Mouse (Mus musculus) layer of hippocampus, adult 2 months (tissue): Measurements from ENCODE around the gene Stard13. TPM values are rescaled to one million over a fixed set of nuclear protein-coding genes. Genes with fewer than 3 reads are reported as not detected.
A peak's percentile ranks its signal among the peaks of the same experiment; 100 is the strongest.

ENCODE experiments used
- DNase-seq, 2 experiments: peaks; one replicate each; pipeline ENCODE4 v3.0.0; 2022; ENCODE audit warnings: low spot score in 2 of 2
- H3K27ac ChIP-seq: fragments of 200-600 bp; 2 replicates; pipeline ENCODE4 v1.8.1; 2022
- H3K4me3 ChIP-seq: fragments of 200-600 bp; 2 replicates; pipeline ENCODE4 v1.8.1; 2022; ENCODE audit warnings: mild to moderate bottlenecking
- CTCF ChIP-seq: fragments of 200-600 bp; conservative IDR thresholded peaks from 2 replicates; pipeline ENCODE4 v1.8.1; 2022; ENCODE audit warnings: antibody characterized with exemption, mild to moderate bottlenecking, moderate library complexity
- total RNA-seq, 2 experiments: library from RNA; stranded (reverse); gene quantifications; 2 replicates each; pipeline ENCODE4 v1.2.3; 2021

Stard13 gene
- total RNA-seq, 2 experiments from 2014 or later, result 18.1 to 24.8 TPM

- no peak for TF ChIP-seq CTCF
- H3K27ac ChIP-seq, result peak overlapping the region; percentile 29; the same call in 1 of the 2 replicates
- no peak for DNase-seq
- no peak overlapping the region for H3K4me3 ChIP-seq
Measured at GRCm38 (mm10) chr5:151247115-151247875, 13.7 kb upstream of the Stard13 start.

GRCm38 (mm10) chr5:151246287-151246686 lies 12.7 kb upstream of the Stard13 start:
- no peak for DNase-seq
- Histone ChIP-seq H3K4me3 (no peak overlapping the region), H3K27ac (no peak overlapping the region)
- no peak for TF ChIP-seq CTCF

- no peak for TF ChIP-seq CTCF
- no peak for DNase-seq
- no peak overlapping the region for H3K4me3 ChIP-seq
Measured at GRCm38 (mm10) chr5:151245571-151245970, 11.9 kb upstream of the Stard13 start.

DNA sequence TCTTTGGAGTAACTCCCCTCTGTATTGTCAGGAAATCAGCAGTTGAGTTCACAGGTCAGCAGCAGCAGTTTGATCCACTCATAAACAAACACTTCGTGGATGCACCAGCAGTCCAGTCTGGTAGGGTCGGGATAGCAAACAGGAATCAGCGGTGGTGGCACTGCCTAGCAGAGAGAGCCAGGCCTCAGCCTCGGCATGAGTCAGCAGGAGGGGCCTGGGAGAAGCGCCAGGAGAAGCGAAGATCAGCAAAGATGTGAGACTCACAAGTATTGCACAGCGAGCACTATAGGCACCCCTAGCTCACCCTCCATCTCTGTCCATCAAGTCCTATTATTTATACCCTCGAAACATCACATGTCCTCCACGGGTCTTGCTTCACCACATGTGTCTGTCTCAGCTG lies 5.1 kb upstream of the Stard13 start:
- Histone ChIP-seq H3K27ac (no peak overlapping the region), H3K4me3 (no peak overlapping the region)
- TF ChIP-seq CTCF, result no peak
- DNase-seq, result no peak

More at GRCm38 (mm10) chr5:151245571-151245970, 11.9 kb upstream of the Stard13 start:
- H3K27ac ChIP-seq, result no peak overlapping the region

DNA sequence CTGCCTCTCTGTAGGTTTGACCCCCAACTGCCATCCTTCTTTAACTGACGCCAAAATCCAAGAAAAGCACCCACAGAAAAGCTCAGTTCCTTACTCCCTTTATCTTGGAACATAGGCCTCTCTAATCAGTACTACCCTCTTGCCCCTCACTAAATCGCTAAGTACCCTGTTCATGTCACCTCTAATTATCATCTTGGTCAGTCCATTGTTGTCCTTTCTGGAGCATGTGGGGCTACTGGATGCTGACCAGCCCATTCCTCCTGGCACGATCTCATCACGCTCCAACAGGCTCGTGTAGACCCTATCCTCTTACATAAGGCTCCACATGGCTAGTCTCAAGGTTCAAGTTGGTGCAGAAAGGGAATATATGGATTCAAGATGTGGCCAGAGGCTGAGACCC lies 2.8 kb upstream of the Stard13 start:
- Histone ChIP-seq H3K4me3 (no peak overlapping the region), H3K27ac (no peak overlapping the region)
- no peak for TF ChIP-seq CTCF
- DNase-seq, result no peak

DNA sequence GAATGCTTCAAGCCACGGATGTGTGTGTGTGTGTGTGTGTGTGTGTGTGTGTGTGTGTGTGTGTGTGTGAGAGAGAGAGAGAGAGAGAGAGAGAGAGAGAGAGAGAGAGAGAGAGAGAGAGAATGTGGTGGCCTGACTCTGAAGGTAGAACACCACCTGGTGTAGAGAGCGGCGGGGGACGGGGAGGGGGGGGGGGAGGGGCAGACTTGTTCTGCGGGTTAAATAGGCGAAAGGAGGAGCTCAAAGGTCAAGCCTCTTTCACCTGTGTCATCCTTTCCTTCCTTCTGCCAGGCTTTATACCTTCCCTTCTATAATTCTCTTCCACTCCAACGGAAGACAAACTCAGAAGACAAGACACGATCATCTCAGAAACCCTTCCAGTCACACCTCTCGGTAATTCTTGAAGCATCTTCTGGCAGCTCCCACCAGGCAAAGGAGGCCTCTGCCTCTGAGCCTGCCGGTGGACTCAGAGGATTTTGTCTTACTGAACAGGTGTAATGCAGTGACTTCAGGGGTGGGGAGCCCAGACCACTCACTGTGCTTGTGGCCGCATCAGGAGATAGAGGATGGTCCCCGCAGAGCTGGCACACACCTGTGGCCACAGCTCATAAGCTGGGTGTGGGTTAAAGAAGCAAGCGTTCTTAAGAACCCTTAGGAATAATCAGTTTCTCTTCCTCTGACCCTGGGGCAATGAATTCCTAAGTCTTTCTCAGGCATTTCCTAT lies 898 bp downstream of the Stard13 start:
- no peak for TF ChIP-seq CTCF
- Histone ChIP-seq H3K4me3 (peak overlapping the region; percentile 79), H3K27ac (peak overlapping the region; percentile 83; the same call in 1 of the 2 replicates)
- DNase-seq, result no peak

DNA sequence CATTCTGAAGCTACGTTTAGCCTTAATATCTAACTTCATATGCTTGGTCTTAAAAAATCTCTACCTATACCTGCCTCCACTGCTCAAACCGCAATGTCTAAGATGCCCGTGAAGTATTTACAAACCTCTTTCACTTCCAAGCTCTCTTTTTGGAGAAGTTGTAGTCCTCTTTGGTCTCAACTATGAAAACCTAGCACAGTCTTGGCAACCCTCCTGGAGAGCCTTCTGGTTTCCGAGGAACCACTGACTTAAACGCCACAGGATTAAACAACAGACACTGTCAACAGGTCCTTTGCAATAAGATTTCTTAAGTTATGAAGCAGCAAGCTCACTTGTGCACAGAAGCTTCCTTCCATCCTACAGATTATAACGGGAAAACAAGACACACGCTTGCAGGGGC lies 1.8 kb downstream of the Stard13 start:
- no peak for TF ChIP-seq CTCF
- DNase-seq, result no peak
- peak overlapping the region; percentile 25 for H3K4me3 ChIP-seq
- peak overlapping the region; percentile 67 for H3K27ac ChIP-seq

DNA sequence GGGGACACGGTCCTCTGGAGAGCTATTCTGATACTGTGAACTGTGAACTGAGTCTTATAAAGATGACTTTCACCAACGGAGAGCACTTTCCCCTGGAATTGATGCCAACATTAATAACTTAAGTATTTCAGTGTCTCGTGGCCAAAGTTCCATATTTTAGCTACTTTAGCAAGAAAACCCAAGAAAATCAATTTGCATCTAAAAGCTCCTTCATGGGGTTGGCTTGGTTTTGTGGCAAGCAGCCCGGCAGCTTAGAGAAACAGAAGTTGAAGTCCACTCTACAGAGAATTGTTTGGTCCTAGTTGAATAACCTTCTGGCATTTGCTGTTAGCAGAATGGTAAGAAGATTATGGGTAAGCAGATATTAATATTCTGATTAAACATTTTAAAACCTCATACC lies 2.2 kb downstream of the Stard13 start:
- Histone ChIP-seq H3K27ac (peak overlapping the region; percentile 67), H3K4me3 (0 out of 2 replicates have a peak overlapping the region, but pooled peaks have one; percentile 25)
- TF ChIP-seq CTCF, result no peak
- peak in 1 of 2 experiments; percentile 16 for DNase-seq

- H3K4me3 ChIP-seq, result no peak overlapping the region
- no peak for DNase-seq
- peak overlapping the region; percentile 67; the same call in 1 of the 2 replicates for H3K27ac ChIP-seq
- no peak for TF ChIP-seq CTCF
Measured at GRCm38 (mm10) chr5:151230427-151230826, 3.2 kb downstream of the Stard13 start.

GRCm38 (mm10) chr5:151228367-151229005 lies 5.2 kb downstream of the Stard13 start:
- Histone ChIP-seq H3K27ac (no peak overlapping the region), H3K4me3 (no peak overlapping the region)
- no peak for DNase-seq
- no peak for TF ChIP-seq CTCF

GRCm38 (mm10) chr5:151223696-151224366 lies 9.8 kb downstream of the Stard13 start:
- DNase-seq, result no peak
- Histone ChIP-seq H3K4me3 (no peak overlapping the region), H3K27ac (no peak overlapping the region)
- no peak for TF ChIP-seq CTCF

GRCm38 (mm10) chr5:151222791-151223190 lies 10.8 kb downstream of the Stard13 start:
- no peak overlapping the region for H3K4me3 ChIP-seq
- DNase-seq, result no peak
- no peak overlapping the region for H3K27ac ChIP-seq
- TF ChIP-seq CTCF, result no peak
